Mouse (Mus musculus): Measurements from ENCODE around the gene Srr. TPM values are rescaled to one million over a fixed set of nuclear protein-coding genes. Genes with fewer than 3 reads are reported as not detected.

The Srr gene
- polyA plus RNA-seq, 1 experiment from 2014 or later = 4.6 TPM

GRCm38 (mm10) chr11:74896901-74897677 lies 28.7 kb downstream of the Srr start, which contains the start of gene Sgsm2:
Sgsm2 (minus strand) TSS chr11:74897060.
- ATAC-seq (ENCODE audit: low read depth) = peak; percentile 70
- H3K9ac ChIP-seq (ENCODE audit: low read depth, low read length) = peak within 1 kb of the TSS; percentile 73
- peak within 1 kb of the TSS; percentile 98 for H3K4me2 ChIP-seq (ENCODE audit: low read depth, low read length)
- peaks cover 23% of the 10 kb centered on the region for H3K4me1 ChIP-seq (ENCODE audit: control insufficient read depth, low read depth, low read length)
- peak within 1 kb of the TSS; percentile 85 for H3K4me3 ChIP-seq (ENCODE audit: low read depth, low read length)
- H3K9me3 ChIP-seq (replicated peaks; ENCODE audit: control insufficient read depth, low read length) = no peaks in the 10 kb centered on the region
- no peaks in the 10 kb centered on the region for H3K27me3 ChIP-seq (ENCODE audit: control insufficient read depth, insufficient read depth, low read depth, low read length)
- under 1% methylated on average over 58 of the region's 74 CpGs for WGBS (ENCODE audit: insufficient replicate concordance)
- peaks cover 19% of the 10 kb centered on the region for H3K36me3 ChIP-seq (ENCODE audit: control insufficient read depth, insufficient read depth)
- H3K27ac ChIP-seq (ENCODE audit: low read length) = peak within 1 kb of the TSS; percentile 66

GRCm38 (mm10) chr11:74895980-74896900 lies 29.5 kb downstream of the Srr start:
- WGBS (ENCODE audit: insufficient replicate concordance) = 2% methylated on average over 52 of the region's 55 CpGs
- Histone ChIP-seq H3K9me3 (replicated peaks; ENCODE audit: control insufficient read depth, low read length) (no peaks in the 10 kb centered on the region), H3K4me1 (ENCODE audit: control insufficient read depth, low read depth, low read length) (peaks cover 23% of the 10 kb centered on the region), H3K4me3 (ENCODE audit: low read depth, low read length) (peak overlapping the region; percentile 85), H3K27me3 (ENCODE audit: control insufficient read depth, insufficient read depth, low read depth, low read length) (no peaks in the 10 kb centered on the region), H3K9ac (ENCODE audit: low read depth, low read length) (peak overlapping the region; percentile 73), H3K36me3 (ENCODE audit: control insufficient read depth, insufficient read depth) (peaks cover 12% of the 10 kb centered on the region), H3K4me2 (ENCODE audit: low read depth, low read length) (peak overlapping the region; percentile 98), H3K27ac (ENCODE audit: low read length) (peak overlapping the region; percentile 66)
- ATAC-seq (ENCODE audit: low read depth) = peak; percentile 58

- no peak for ATAC-seq (ENCODE audit: low read depth)
- H3K36me3 ChIP-seq (ENCODE audit: control insufficient read depth, insufficient read depth) = no peaks in the 10 kb centered on the region
- no peaks in the 10 kb centered on the region for H3K9me3 ChIP-seq (replicated peaks; ENCODE audit: control insufficient read depth, low read length)
- no peak overlapping the region for H3K9ac ChIP-seq (ENCODE audit: low read depth, low read length)
- WGBS (ENCODE audit: insufficient replicate concordance) = 80% methylated on average over 4 of the region's 4 CpGs
- no peak overlapping the region for H3K27ac ChIP-seq (ENCODE audit: low read length)
- H3K4me2 ChIP-seq (ENCODE audit: low read depth, low read length) = no peak overlapping the region
- H3K27me3 ChIP-seq (ENCODE audit: control insufficient read depth, insufficient read depth, low read depth, low read length) = no peaks in the 10 kb centered on the region
- peaks cover 15% of the 10 kb centered on the region for H3K4me1 ChIP-seq (ENCODE audit: control insufficient read depth, low read depth, low read length)
- no peak overlapping the region for H3K4me3 ChIP-seq (ENCODE audit: low read depth, low read length)
Measured at GRCm38 (mm10) chr11:74894619-74895018, 31.1 kb downstream of the Srr start.

- Histone ChIP-seq H3K27ac (ENCODE audit: low read length) (no peak overlapping the region), H3K27me3 (ENCODE audit: control insufficient read depth, insufficient read depth, low read depth, low read length) (no peaks in the 10 kb centered on the region), H3K4me1 (ENCODE audit: control insufficient read depth, low read depth, low read length) (peaks cover 2% of the 10 kb centered on the region; the same call in 1 of the 2 replicates), H3K36me3 (ENCODE audit: control insufficient read depth, insufficient read depth) (no peaks in the 10 kb centered on the region), H3K9me3 (replicated peaks; ENCODE audit: control insufficient read depth, low read length) (no peaks in the 10 kb centered on the region), H3K4me3 (ENCODE audit: low read depth, low read length) (no peak overlapping the region), H3K9ac (ENCODE audit: low read depth, low read length) (no peak overlapping the region), H3K4me2 (ENCODE audit: low read depth, low read length) (no peak overlapping the region)
- 85% methylated on average over 10 of the region's 10 CpGs for WGBS (ENCODE audit: insufficient replicate concordance)
- no peak for ATAC-seq (ENCODE audit: low read depth)
Measured at GRCm38 (mm10) chr11:74883098-74883497, 42.6 kb downstream of the Srr start.

- 82% methylated on average over 14 of the region's 14 CpGs for WGBS (ENCODE audit: insufficient replicate concordance)
- H3K4me3 ChIP-seq (ENCODE audit: low read depth, low read length) = no peak overlapping the region
Measured at GRCm38 (mm10) chr11:74881979-74882378, 43.8 kb downstream of the Srr start.

GRCm38 (mm10) chr11:74880999-74881398 lies 44.7 kb downstream of the Srr start:
- WGBS (ENCODE audit: insufficient replicate concordance) = 75% methylated on average over 9 of the region's 9 CpGs
- no peak for ATAC-seq (ENCODE audit: low read depth)

More at GRCm38 (mm10) chr11:74881979-74882378, 43.8 kb downstream of the Srr start:
- Histone ChIP-seq H3K27me3 (ENCODE audit: control insufficient read depth, insufficient read depth, low read depth, low read length) (no peaks in the 10 kb centered on the region), H3K9me3 (replicated peaks; ENCODE audit: control insufficient read depth, low read length) (no peaks in the 10 kb centered on the region), H3K9ac (ENCODE audit: low read depth, low read length) (no peak overlapping the region), H3K27ac (ENCODE audit: low read length) (no peak overlapping the region), H3K4me2 (ENCODE audit: low read depth, low read length) (no peak overlapping the region), H3K4me1 (ENCODE audit: control insufficient read depth, low read depth, low read length) (peaks cover 2% of the 10 kb centered on the region; the same call in 1 of the 2 replicates), H3K36me3 (ENCODE audit: control insufficient read depth, insufficient read depth) (no peaks in the 10 kb centered on the region)
- ATAC-seq (ENCODE audit: low read depth) = no peak

GRCm38 (mm10) chr11:74876801-74877200 lies 48.9 kb downstream of the Srr start:
- Histone ChIP-seq H3K9ac (ENCODE audit: low read depth, low read length) (no peak overlapping the region), H3K27me3 (ENCODE audit: control insufficient read depth, insufficient read depth, low read depth, low read length) (no peaks in the 10 kb centered on the region), H3K27ac (ENCODE audit: low read length) (no peak overlapping the region), H3K36me3 (ENCODE audit: control insufficient read depth, insufficient read depth) (no peaks in the 10 kb centered on the region), H3K4me2 (ENCODE audit: low read depth, low read length) (no peak overlapping the region), H3K4me1 (ENCODE audit: control insufficient read depth, low read depth, low read length) (peaks cover 2% of the 10 kb centered on the region; the same call in 1 of the 2 replicates), H3K9me3 (replicated peaks; ENCODE audit: control insufficient read depth, low read length) (no peaks in the 10 kb centered on the region), H3K4me3 (ENCODE audit: low read depth, low read length) (no peak overlapping the region)
- 19% methylated on average over 9 of the region's 9 CpGs for WGBS (ENCODE audit: insufficient replicate concordance)
- ATAC-seq (ENCODE audit: low read depth) = no peak

More at GRCm38 (mm10) chr11:74880999-74881398, 44.7 kb downstream of the Srr start:
- Histone ChIP-seq H3K27me3 (ENCODE audit: control insufficient read depth, insufficient read depth, low read depth, low read length) (no peaks in the 10 kb centered on the region), H3K4me2 (ENCODE audit: low read depth, low read length) (no peak overlapping the region), H3K36me3 (ENCODE audit: control insufficient read depth, insufficient read depth) (no peaks in the 10 kb centered on the region), H3K9me3 (replicated peaks; ENCODE audit: control insufficient read depth, low read length) (no peaks in the 10 kb centered on the region), H3K27ac (ENCODE audit: low read length) (no peak overlapping the region), H3K4me3 (ENCODE audit: low read depth, low read length) (no peak overlapping the region), H3K9ac (ENCODE audit: low read depth, low read length) (no peak overlapping the region), H3K4me1 (ENCODE audit: control insufficient read depth, low read depth, low read length) (peaks cover 2% of the 10 kb centered on the region; the same call in 1 of the 2 replicates)

GRCm38 (mm10) chr11:74874630-74875029 lies 51.1 kb downstream of the Srr start:
- no peak overlapping the region for H3K4me3 ChIP-seq (ENCODE audit: low read depth, low read length)
- no peaks in the 10 kb centered on the region for H3K4me1 ChIP-seq (ENCODE audit: control insufficient read depth, low read depth, low read length)
- H3K27me3 ChIP-seq (ENCODE audit: control insufficient read depth, insufficient read depth, low read depth, low read length) = no peaks in the 10 kb centered on the region
- H3K9ac ChIP-seq (ENCODE audit: low read depth, low read length) = no peak overlapping the region
- no peak for ATAC-seq (ENCODE audit: low read depth)
- WGBS (ENCODE audit: insufficient replicate concordance) = 80% methylated on average over 3 of the region's 3 CpGs
- no peaks in the 10 kb centered on the region for H3K36me3 ChIP-seq (ENCODE audit: control insufficient read depth, insufficient read depth)
- no peak overlapping the region for H3K4me2 ChIP-seq (ENCODE audit: low read depth, low read length)
- no peak overlapping the region for H3K27ac ChIP-seq (ENCODE audit: low read length)
- no peaks in the 10 kb centered on the region for H3K9me3 ChIP-seq (replicated peaks; ENCODE audit: control insufficient read depth, low read length)
